Mouse (Mus musculus) hindbrain, embryonic 12.5 days (tissue): ENCODE results near the gene Hcrt. TPM values are rescaled to one million over a fixed set of nuclear protein-coding genes. Genes with fewer than 3 reads are reported as not detected.
"Not testable (repeated sequence)": the region's sequence is repeated elsewhere in the genome, so short reads cannot be mapped to it uniquely, and the experiment has no call there.

Experiments
- ATAC-seq: fragments of 200-750 bp; cut with Nextera tagmentation; 2 replicates; pipeline ENCODE4 v1.8.0; 2017; ENCODE audit warnings: moderate TSS enrichment; ENCODE audit not compliant: low FRiP score
- H3K27ac ChIP-seq: fragments of 300-500 bp; sonication (generic); 2 replicates; pipeline ENCODE4 v1.5.1; 2016; ENCODE audit warnings: mild to moderate bottlenecking
- H3K27me3 ChIP-seq: fragments of 300-500 bp; sonication (generic); 2 replicates; pipeline ENCODE4 v1.6.1; 2016; ENCODE audit warnings: mild to moderate bottlenecking
- H3K36me3 ChIP-seq: fragments of 300-500 bp; sonication (generic); 2 replicates; pipeline ENCODE4 v1.6.1; 2016; ENCODE audit warnings: mild to moderate bottlenecking
- H3K4me1 ChIP-seq: fragments of 300-500 bp; sonication (generic); 2 replicates; pipeline ENCODE4 v1.6.1; 2016
- H3K4me2 ChIP-seq: fragments of 300-500 bp; sonication (generic); replicated peaks from 2 replicates; pipeline ENCODE4 v1.6.1; 2016; ENCODE audit warnings: mild to moderate bottlenecking
- H3K4me3 ChIP-seq: fragments of 300-500 bp; sonication (generic); 2 replicates; pipeline ENCODE4 v1.5.1; 2016; ENCODE audit warnings: mild to moderate bottlenecking
- H3K9ac ChIP-seq: fragments of 300-500 bp; sonication (generic); 2 replicates; pipeline ENCODE4 v1.6.1; 2016; ENCODE audit warnings: mild to moderate bottlenecking, moderate library complexity
- H3K9me3 ChIP-seq: fragments of 300-500 bp; sonication (generic); replicated peaks from 2 replicates; pipeline ENCODE4 v1.6.1; 2016; ENCODE audit warnings: mild to moderate bottlenecking
- WGBS: fragments of 180-500 bp; shearing (Covaris S2); methylation state at CpG from one replicate; pipeline ENCODE4 v1.1.7; 2016; 5-methylcytosine and 5-hydroxymethylcytosine counted together
- polyA plus RNA-seq: library from polyadenylated mRNA; unstranded; fragments of >200 nt; fragmentation: Nextera tagmentation; extraction: Ambion mirVana; gene quantifications from 2 replicates; pipeline ENCODE4 v1.2.1, GENCODE M21; 2016

Hcrt gene
- polyA plus RNA-seq = not detected in 2 replicates

DNA sequence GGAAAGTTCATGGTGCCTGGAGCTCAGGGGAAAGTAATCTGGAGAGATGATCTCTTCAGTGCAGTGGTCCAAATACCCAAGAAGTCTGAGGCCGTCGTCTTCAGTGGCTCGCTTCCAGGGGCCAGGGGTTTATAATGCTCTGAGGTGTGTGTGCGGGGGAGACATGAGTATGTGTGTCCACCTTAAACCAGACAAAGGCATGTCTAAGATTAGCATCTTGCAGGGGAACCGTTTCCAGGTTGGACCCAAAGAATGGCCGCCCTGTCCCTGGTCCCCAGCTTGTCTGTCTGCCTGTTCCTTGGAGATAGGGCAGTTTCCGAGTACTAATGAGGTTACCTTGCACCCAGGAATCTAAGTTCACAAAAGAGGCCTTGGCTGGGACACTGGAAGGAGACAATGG is at the start of gene Hcrt:
Gene Hcrt, minus strand, starts transcription at position 101 of the 400 bp plus-strand sequence.
- Histone ChIP-seq H3K27me3 (peaks cover 35% of the 10 kb centered on the region), H3K36me3 (no peaks in the 10 kb centered on the region), H3K9ac (peak within 1 kb of the TSS; percentile 8; the same call in 1 of the 2 replicates), H3K9me3 (no peaks in the 10 kb centered on the region), H3K4me3 (peak within 1 kb of the TSS; percentile 35), H3K4me1 (peaks cover 17% of the 10 kb centered on the region), H3K4me2 (peak within 1 kb of the TSS; percentile 56), H3K27ac (no peak within 1 kb of the TSS)
- WGBS = 90% methylated on average over 7 of the region's 7 CpGs
- no peak for ATAC-seq

DNA sequence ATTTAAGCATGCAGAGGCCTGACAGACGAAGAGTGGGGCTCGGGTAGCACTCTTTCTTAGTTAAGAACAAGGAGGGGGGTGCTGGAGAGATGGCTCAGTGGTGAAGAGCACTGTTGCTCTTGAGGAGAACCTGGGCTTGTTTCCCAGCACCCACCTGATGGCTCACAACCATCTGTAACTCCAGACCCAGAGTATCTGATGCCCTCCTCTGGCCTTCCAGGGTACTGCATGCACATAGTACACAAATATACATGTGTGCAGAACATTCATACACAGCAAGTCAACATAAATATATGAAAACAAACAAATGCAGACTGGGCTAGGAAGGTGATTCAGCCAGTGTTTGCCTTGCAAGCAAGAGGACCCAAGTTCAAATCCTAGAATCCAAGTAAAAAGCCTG is 48.4 kb upstream of the Hcrt start:
- Histone ChIP-seq H3K4me1 (no peaks in the 10 kb centered on the region), H3K4me3 (no peak overlapping the region), H3K4me2 (no peak overlapping the region), H3K36me3 (no peaks in the 10 kb centered on the region), H3K27ac (peak overlapping the region; percentile 52), H3K27me3 (no peaks in the 10 kb centered on the region), H3K9me3 (0 out of 2 replicates have a peak, but pooled peaks cover 4% of the 10 kb centered on the region), H3K9ac (no peak overlapping the region)
- ATAC-seq = no peak
- 85% methylated on average over 2 of the region's 2 CpGs for WGBS

GRCm38 (mm10) chr11:100810516-100810915 is 47.8 kb upstream of the Hcrt start:
- Histone ChIP-seq H3K4me2 (no peak overlapping the region), H3K27ac (peak overlapping the region; percentile 52; the same call in 1 of the 2 replicates), H3K27me3 (no peaks in the 10 kb centered on the region), H3K36me3 (no peaks in the 10 kb centered on the region), H3K4me1 (no peaks in the 10 kb centered on the region), H3K9me3 (0 out of 2 replicates have a peak, but pooled peaks cover 4% of the 10 kb centered on the region), H3K4me3 (no peak overlapping the region), H3K9ac (no peak overlapping the region)
- WGBS = 70% methylated on average over 9 of the region's 9 CpGs
- no peak for ATAC-seq

DNA sequence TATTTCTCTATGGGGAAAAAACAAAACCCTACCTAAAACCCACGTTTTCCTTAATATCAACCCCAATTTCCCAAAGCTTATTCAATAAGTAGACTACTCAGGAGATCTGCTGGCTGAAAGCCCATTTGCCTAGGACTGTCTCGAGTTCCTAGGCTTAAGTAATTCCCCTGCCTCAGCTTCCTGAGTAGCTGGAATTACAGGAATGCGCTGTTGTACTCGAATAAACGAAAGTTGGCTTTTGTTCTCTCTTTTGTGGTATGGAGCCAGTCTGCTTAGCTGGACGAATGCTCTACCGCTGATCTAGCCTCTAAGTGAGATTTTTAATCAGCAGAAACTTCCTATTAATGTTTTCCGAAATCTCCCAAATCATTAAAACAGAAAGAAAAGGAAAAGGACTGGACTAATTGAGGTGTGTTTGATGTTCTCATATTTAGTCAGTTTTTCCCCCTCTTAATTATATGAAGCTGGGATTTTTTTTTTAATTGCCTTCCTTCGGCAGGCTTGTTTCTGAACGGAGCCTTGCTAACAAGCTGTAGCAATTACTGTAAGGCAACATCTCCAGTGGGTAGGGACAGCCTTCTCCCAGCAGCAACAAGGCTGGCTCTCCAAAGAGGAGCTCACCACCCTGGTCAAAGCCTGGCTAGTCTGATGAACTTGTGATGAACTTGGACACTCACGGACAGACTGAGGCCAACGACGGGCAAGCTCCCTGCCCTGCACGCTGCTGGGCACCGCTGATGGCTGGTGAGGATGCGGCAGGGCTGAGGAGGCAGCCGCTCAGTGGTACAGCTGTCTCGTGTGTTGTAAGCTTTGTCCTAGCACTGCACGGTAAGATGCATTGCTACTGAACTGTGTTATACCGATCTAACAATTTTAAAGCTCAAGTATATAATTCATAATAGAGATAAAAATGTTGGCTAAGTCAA is 43.9 kb upstream of the Hcrt start:
- no peaks in the 10 kb centered on the region for H3K4me1 ChIP-seq
- 0 out of 2 replicates have a peak, but pooled peaks cover 4% of the 10 kb centered on the region for H3K9me3 ChIP-seq
- H3K4me2 ChIP-seq = no peak overlapping the region
- no peaks in the 10 kb centered on the region for H3K27me3 ChIP-seq
- no peak overlapping the region for H3K9ac ChIP-seq
- peaks cover 26% of the 10 kb centered on the region for H3K36me3 ChIP-seq
- no peak for ATAC-seq
- no peak overlapping the region for H3K27ac ChIP-seq
- H3K4me3 ChIP-seq = no peak overlapping the region
- 75% methylated on average over 20 of the region's 20 CpGs for WGBS

GRCm38 (mm10) chr11:100805535-100805934 is 42.8 kb upstream of the Hcrt start:
- Histone ChIP-seq H3K4me3 (no peak overlapping the region), H3K4me1 (no peaks in the 10 kb centered on the region), H3K9me3 (no peaks in the 10 kb centered on the region), H3K36me3 (peaks cover 36% of the 10 kb centered on the region), H3K9ac (no peak overlapping the region), H3K27ac (no peak overlapping the region), H3K4me2 (no peak overlapping the region), H3K27me3 (no peaks in the 10 kb centered on the region)
- no peak for ATAC-seq
- 80% methylated on average over 7 of the region's 7 CpGs for WGBS

- Histone ChIP-seq H3K4me3 (no peak overlapping the region), H3K9ac (no peak overlapping the region), H3K27me3 (no peaks in the 10 kb centered on the region), H3K4me1 (peaks cover 5% of the 10 kb centered on the region), H3K4me2 (no peak overlapping the region), H3K27ac (no peak overlapping the region), H3K9me3 (no peaks in the 10 kb centered on the region), H3K36me3 (peaks cover 36% of the 10 kb centered on the region)
- no peak for ATAC-seq
- WGBS = 95% methylated on average over 10 of the region's 10 CpGs
Observed at GRCm38 (mm10) chr11:100804409-100804808, 41.7 kb upstream of the Hcrt start.

GRCm38 (mm10) chr11:100799426-100799825 is 36.7 kb upstream of the Hcrt start:
- Histone ChIP-seq H3K27me3 (no peaks in the 10 kb centered on the region), H3K4me1 (peaks cover 7% of the 10 kb centered on the region), H3K36me3 (peaks cover 38% of the 10 kb centered on the region), H3K4me3 (no peak overlapping the region), H3K27ac (no peak overlapping the region; the same call in 1 of the 2 replicates), H3K4me2 (no peak overlapping the region), H3K9ac (no peak overlapping the region; the same call in 1 of the 2 replicates), H3K9me3 (no peaks in the 10 kb centered on the region)
- 64% methylated on average over 5 of the region's 5 CpGs for WGBS
- ATAC-seq = no peak

DNA sequence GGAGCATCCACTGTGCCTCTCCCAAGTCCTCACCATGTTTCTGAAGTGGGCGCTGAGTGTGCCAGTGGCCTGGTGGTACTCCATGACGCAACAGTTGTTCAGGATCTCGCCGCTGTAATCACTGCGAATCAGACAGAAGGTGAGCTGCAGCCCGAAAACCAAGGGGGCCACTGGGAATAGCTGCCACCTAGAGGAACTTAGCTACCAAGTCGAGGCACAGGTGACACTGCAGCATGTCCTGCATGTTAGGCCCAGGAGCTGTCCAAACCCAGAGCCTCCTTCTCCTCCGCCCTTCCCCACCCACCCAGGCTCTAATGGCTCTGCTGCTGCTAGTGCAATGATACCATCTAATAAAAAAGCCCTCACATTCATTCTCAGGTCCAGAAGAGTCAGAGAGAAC is 33.9 kb upstream of the Hcrt start:
- no peak overlapping the region for H3K4me3 ChIP-seq
- no peak for ATAC-seq
- 68% methylated on average over 8 of the region's 8 CpGs for WGBS
- H3K36me3 ChIP-seq = 0 out of 2 replicates have a peak, but pooled peaks cover 17% of the 10 kb centered on the region
- no peak overlapping the region for H3K27ac ChIP-seq
- H3K9ac ChIP-seq = no peak overlapping the region
- peaks cover 7% of the 10 kb centered on the region for H3K4me1 ChIP-seq
- H3K4me2 ChIP-seq = no peak overlapping the region
- no peaks in the 10 kb centered on the region for H3K9me3 ChIP-seq
- H3K27me3 ChIP-seq = no peaks in the 10 kb centered on the region

DNA sequence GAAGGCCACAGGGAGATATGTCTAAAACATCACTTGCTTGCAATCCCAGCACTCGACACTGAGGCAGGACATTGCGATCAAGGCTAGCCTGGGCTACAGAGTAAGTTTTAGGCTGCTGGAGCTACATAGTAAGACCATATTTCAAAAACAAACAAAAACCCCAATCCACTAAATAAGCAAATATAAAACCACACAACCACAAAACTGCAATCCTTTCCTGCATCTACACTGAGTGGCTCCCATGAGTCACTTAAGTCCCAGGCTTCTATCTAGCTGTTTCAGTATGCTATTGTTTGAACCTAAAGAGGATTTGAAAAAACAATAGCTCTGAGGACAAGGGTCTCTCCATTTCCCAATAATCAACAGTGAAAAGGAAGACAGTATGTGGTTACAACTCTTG is 32.7 kb upstream of the Hcrt start:
- H3K4me1 ChIP-seq = peaks cover 7% of the 10 kb centered on the region
- no peak overlapping the region for H3K9ac ChIP-seq
- 92% methylated on average over 2 of the region's 2 CpGs for whole genome bisulfite sequencing
- H3K4me2 ChIP-seq = no peak overlapping the region
- ATAC-seq = no peak
- H3K27me3 ChIP-seq = no peaks in the 10 kb centered on the region
- no peak overlapping the region for H3K27ac ChIP-seq
- peaks cover 13% of the 10 kb centered on the region; the same call in 1 of the 2 replicates for H3K36me3 ChIP-seq
- no peaks in the 10 kb centered on the region for H3K9me3 ChIP-seq
- no peak overlapping the region for H3K4me3 ChIP-seq

GRCm38 (mm10) chr11:100791457-100792049 is 28.8 kb upstream of the Hcrt start:
- Histone ChIP-seq H3K27me3 (no peaks in the 10 kb centered on the region), H3K36me3 (peaks cover 14% of the 10 kb centered on the region), H3K4me1 (no peaks in the 10 kb centered on the region), H3K27ac (no peak overlapping the region), H3K4me3 (no peak overlapping the region), H3K4me2 (no peak overlapping the region), H3K9ac (no peak overlapping the region), H3K9me3 (no peaks in the 10 kb centered on the region)
- 86% methylated on average over 2 of the region's 2 CpGs for WGBS
- no peak for ATAC-seq

GRCm38 (mm10) chr11:100790644-100791043 is 27.9 kb upstream of the Hcrt start:
- ATAC-seq, H3K27me3 ChIP-seq, H3K9ac ChIP-seq, H3K4me2 ChIP-seq, H3K9me3 ChIP-seq, H3K4me3 ChIP-seq, H3K4me1 ChIP-seq, H3K27ac ChIP-seq: not testable (repeated sequence)
- 90% methylated on average over 9 of the region's 9 CpGs for WGBS
- peaks cover 17% of the 10 kb centered on the region for H3K36me3 ChIP-seq

GRCm38 (mm10) chr11:100789702-100790101 is 27.0 kb upstream of the Hcrt start:
- Histone ChIP-seq H3K9me3 (no peaks in the 10 kb centered on the region), H3K27ac (no peak overlapping the region), H3K4me1 (0 out of 2 replicates have a peak, but pooled peaks cover 2% of the 10 kb centered on the region), H3K4me3 (no peak overlapping the region), H3K27me3 (no peaks in the 10 kb centered on the region), H3K36me3 (peaks cover 17% of the 10 kb centered on the region), H3K9ac (no peak overlapping the region), H3K4me2 (no peak overlapping the region)
- WGBS = 80% methylated on average over 3 of the region's 3 CpGs
- ATAC-seq = no peak
